Mouse (Mus musculus): ENCODE data around the gene Gm37240. TPM values are rescaled to one million over a fixed set of nuclear protein-coding genes. Genes with fewer than 3 reads are reported as not detected.

The Gm37240 gene
- polyA plus RNA-seq, 1 experiment from 2014 or later = 4.6 TPM

DNA sequence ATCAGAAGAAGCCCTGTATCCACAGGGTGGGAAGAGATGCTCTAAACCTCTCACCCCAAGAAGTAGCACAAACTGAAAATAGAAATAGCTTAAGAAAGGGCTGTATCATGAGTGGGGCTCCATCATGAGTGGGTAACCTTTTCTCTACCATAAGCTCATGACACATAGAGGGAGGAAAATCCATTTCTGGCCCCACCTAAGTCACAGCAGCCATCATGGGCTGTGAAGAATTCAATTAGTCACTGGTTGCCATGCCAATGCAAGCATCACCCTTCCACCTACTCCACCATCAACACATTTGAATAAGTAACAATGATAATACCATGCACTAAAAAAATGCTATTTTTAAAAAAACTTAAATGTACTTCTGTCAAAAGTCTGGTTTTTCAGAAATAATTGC, 867.2 kb downstream of the Gm37240 start:
- no peak overlapping the region for H3K4me3 ChIP-seq (ENCODE audit: low read length)
- H3K36me3 ChIP-seq (ENCODE audit: control insufficient read depth, insufficient read depth, low read length) = no peaks in the 10 kb centered on the region
- no peak overlapping the region for H3K4me2 ChIP-seq (ENCODE audit: low read depth, low read length)
- H3K27ac ChIP-seq (ENCODE audit: low read length) = no peak overlapping the region
- ATAC-seq (ENCODE audit: low read depth) = no peak
- H3K9me3 ChIP-seq (ENCODE audit: control insufficient read depth, low read length) = no peaks in the 10 kb centered on the region
- H3K27me3 ChIP-seq (ENCODE audit: control insufficient read depth, insufficient read depth, low read depth, low read length) = no peaks in the 10 kb centered on the region
- H3K9ac ChIP-seq (ENCODE audit: low read length) = no peak overlapping the region
- H3K4me1 ChIP-seq (replicated peaks; ENCODE audit: control insufficient read depth, insufficient read depth, low read length) = no peaks in the 10 kb centered on the region; the same call in 1 of the 2 replicates

DNA sequence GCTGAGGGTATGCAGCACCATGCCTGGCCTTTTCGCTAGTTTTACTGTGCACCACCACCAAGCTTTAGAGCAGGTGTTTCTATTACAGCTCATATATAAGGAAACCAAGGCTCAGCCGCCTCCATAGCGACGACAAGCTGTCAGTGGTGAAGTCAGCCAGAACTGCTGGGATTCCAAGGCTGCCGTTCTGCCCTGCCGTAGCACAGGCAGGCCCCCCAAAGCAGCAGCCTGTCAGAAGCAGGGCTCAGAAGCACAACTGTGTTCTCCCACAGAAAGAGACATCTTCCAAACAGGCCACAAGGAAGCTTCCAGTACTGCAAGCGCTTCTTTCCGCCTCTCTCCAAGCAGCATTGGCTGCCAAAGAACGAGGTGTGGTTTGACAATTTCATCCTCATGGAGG, 871.7 kb downstream of the Gm37240 start:
- H3K9ac ChIP-seq (ENCODE audit: low read length) = no peak overlapping the region
- H3K9me3 ChIP-seq (ENCODE audit: control insufficient read depth, low read length) = no peaks in the 10 kb centered on the region
- H3K27ac ChIP-seq (ENCODE audit: low read length) = no peak overlapping the region
- no peak overlapping the region for H3K4me2 ChIP-seq (ENCODE audit: low read depth, low read length)
- H3K4me3 ChIP-seq (ENCODE audit: low read length) = no peak overlapping the region
- no peaks in the 10 kb centered on the region; the same call in 1 of the 2 replicates for H3K4me1 ChIP-seq (replicated peaks; ENCODE audit: control insufficient read depth, insufficient read depth, low read length)
- no peak for ATAC-seq (ENCODE audit: low read depth)
- WGBS = 35% methylated on average over 9 of the region's 9 CpGs
- no peaks in the 10 kb centered on the region for H3K36me3 ChIP-seq (ENCODE audit: control insufficient read depth, insufficient read depth, low read length)
- no peaks in the 10 kb centered on the region for H3K27me3 ChIP-seq (ENCODE audit: control insufficient read depth, insufficient read depth, low read depth, low read length)

DNA sequence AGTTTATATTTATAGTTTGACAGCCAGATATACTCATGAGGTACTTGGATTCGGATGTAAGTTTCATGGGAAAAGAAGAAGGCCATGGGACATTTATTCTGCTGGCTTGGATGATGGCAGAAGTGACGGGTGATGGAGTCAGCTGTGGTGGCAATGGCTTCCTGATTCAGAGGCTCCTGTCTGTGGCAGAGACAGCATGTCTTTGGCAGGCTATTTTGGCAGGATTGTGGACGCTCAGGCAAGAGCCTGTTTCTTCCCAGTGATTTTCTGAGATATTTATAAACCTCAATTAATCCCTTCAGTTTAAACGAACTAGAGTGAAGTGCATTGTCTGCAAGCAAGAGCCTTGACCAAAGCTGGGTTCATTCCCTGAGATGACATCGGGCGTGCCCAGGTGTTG, 874.4 kb downstream of the Gm37240 start:
- Histone ChIP-seq H3K36me3 (ENCODE audit: control insufficient read depth, insufficient read depth, low read length) (no peaks in the 10 kb centered on the region), H3K4me2 (ENCODE audit: low read depth, low read length) (no peak overlapping the region), H3K9ac (ENCODE audit: low read length) (no peak overlapping the region), H3K27me3 (ENCODE audit: control insufficient read depth, insufficient read depth, low read depth, low read length) (no peaks in the 10 kb centered on the region), H3K9me3 (ENCODE audit: control insufficient read depth, low read length) (no peaks in the 10 kb centered on the region), H3K27ac (ENCODE audit: low read length) (no peak overlapping the region), H3K4me3 (ENCODE audit: low read length) (no peak overlapping the region), H3K4me1 (replicated peaks; ENCODE audit: control insufficient read depth, insufficient read depth, low read length) (no peaks in the 10 kb centered on the region; the same call in 1 of the 2 replicates)
- WGBS = 68% methylated on average over 6 of the region's 6 CpGs
- no peak for ATAC-seq (ENCODE audit: low read depth)

DNA sequence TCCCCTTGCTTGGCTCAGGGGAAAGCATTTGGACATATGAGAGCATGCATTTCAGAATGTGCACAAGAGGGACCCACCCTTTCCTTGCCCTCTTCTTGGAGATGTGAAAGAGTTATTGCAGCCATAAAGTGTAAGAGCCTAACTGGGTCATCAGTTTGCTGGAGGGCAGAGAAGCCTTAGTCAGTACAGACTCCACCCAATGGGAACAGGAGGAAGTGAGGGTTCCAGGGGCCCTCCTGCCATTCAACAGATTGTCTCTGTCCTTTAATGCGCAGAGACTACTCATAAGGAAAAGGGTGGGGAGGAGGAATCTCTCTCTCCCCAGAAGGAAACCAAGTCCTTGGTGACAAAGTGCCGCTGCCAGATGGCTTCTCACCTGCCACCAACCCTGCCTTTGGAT, 882.1 kb downstream of the Gm37240 start:
- no peak overlapping the region for H3K4me3 ChIP-seq (ENCODE audit: low read length)

DNA sequence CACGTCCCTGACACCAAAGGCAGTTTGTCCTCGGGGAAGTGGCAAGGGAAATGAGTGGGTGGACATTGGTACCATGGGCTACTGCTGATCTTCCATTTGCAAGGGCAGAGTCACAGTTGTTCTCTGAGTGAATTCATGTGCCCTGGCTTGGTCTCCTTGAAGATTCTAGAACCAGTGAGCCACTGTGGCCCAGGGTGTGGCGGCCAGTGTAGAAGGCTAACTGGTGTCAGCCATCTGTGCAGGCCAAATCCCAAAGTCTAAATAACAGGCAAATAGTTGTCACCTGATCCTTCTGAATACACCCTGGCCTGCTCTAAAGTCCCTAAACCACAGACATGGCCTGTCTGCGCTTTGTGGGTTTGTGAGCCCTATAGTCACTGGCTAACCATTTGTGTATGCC, 898.4 kb downstream of the Gm37240 start:
- no peak overlapping the region for H3K9ac ChIP-seq (ENCODE audit: low read length)
- no peak overlapping the region for H3K27ac ChIP-seq (ENCODE audit: low read length)
- no peak overlapping the region for H3K4me3 ChIP-seq (ENCODE audit: low read length)
- H3K27me3 ChIP-seq (ENCODE audit: control insufficient read depth, insufficient read depth, low read depth, low read length) = no peaks in the 10 kb centered on the region
- no peaks in the 10 kb centered on the region for H3K4me1 ChIP-seq (replicated peaks; ENCODE audit: control insufficient read depth, insufficient read depth, low read length)
- no peak overlapping the region for H3K4me2 ChIP-seq (ENCODE audit: low read depth, low read length)
- ATAC-seq (ENCODE audit: low read depth) = no peak
- no peaks in the 10 kb centered on the region for H3K9me3 ChIP-seq (ENCODE audit: control insufficient read depth, low read length)
- no peaks in the 10 kb centered on the region for H3K36me3 ChIP-seq (ENCODE audit: control insufficient read depth, insufficient read depth, low read length)
- 84% methylated on average over 4 of the region's 4 CpGs for WGBS

More for the DNA sequence above, 882.1 kb downstream of the Gm37240 start:
- no peak for ATAC-seq (ENCODE audit: low read depth)
- Histone ChIP-seq H3K4me1 (replicated peaks; ENCODE audit: control insufficient read depth, insufficient read depth, low read length) (no peaks in the 10 kb centered on the region), H3K9me3 (ENCODE audit: control insufficient read depth, low read length) (no peaks in the 10 kb centered on the region), H3K27me3 (ENCODE audit: control insufficient read depth, insufficient read depth, low read depth, low read length) (no peaks in the 10 kb centered on the region), H3K4me2 (ENCODE audit: low read depth, low read length) (no peak overlapping the region), H3K9ac (ENCODE audit: low read length) (no peak overlapping the region), H3K27ac (ENCODE audit: low read length) (no peak overlapping the region), H3K36me3 (ENCODE audit: control insufficient read depth, insufficient read depth, low read length) (no peaks in the 10 kb centered on the region)
- WGBS = 85% methylated on average over 2 of the region's 2 CpGs

DNA sequence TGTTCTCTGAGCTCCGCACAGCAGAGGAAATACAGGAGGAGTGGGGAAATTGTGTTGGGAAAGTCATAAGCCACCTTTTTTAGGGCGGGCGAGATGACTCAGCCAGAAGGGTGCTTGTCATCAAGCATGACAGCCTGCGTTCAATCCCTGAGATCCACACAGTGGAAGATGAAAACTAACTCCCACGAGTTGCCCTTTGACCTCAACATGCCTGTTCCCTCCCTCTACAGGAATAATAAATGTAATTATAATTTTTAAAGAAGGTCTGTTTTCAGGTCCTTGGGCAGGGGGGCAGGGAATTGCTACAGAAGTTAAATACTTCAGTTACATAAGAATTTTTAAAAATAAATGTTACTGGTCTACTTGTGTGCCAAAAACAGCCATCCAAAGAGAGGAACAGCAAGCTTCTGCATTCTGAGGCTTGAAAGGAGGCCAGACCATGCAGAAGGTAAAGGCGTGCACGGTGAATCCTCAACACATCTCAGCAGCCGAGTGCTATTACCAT, 902.1 kb downstream of the Gm37240 start:
- Histone ChIP-seq H3K9ac (ENCODE audit: low read length) (no peak overlapping the region), H3K4me1 (replicated peaks; ENCODE audit: control insufficient read depth, insufficient read depth, low read length) (no peaks in the 10 kb centered on the region), H3K36me3 (ENCODE audit: control insufficient read depth, insufficient read depth, low read length) (peaks cover under 1% of the 10 kb centered on the region; the same call in 1 of the 2 replicates), H3K27ac (ENCODE audit: low read length) (no peak overlapping the region), H3K9me3 (ENCODE audit: control insufficient read depth, low read length) (no peaks in the 10 kb centered on the region), H3K4me3 (ENCODE audit: low read length) (no peak overlapping the region), H3K27me3 (ENCODE audit: control insufficient read depth, insufficient read depth, low read depth, low read length) (no peaks in the 10 kb centered on the region), H3K4me2 (ENCODE audit: low read depth, low read length) (no peak overlapping the region)
- WGBS = 81% methylated on average over 8 of the region's 8 CpGs
- ATAC-seq (ENCODE audit: low read depth) = no peak

DNA sequence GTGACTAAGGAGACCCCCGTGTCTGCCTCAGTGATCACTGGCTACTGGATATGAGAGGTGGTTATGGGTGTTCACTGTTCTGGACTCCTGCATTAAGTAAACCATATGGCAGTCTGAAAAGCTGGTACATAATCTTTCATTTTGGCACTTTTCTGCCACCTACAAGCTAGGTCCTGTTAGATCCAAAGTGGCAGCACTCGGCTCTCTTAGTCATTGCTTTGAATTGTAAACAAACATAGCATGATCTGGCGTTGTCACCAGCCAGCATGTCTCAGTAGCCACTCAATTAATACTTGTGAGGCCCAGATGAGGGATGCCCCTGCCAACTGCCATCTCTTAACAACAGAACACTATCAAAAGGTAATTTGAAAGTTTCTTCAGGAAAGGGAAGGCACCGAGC, 904.6 kb downstream of the Gm37240 start:
- ATAC-seq (ENCODE audit: low read depth) = no peak
- WGBS = 14% methylated on average over 4 of the region's 4 CpGs

DNA sequence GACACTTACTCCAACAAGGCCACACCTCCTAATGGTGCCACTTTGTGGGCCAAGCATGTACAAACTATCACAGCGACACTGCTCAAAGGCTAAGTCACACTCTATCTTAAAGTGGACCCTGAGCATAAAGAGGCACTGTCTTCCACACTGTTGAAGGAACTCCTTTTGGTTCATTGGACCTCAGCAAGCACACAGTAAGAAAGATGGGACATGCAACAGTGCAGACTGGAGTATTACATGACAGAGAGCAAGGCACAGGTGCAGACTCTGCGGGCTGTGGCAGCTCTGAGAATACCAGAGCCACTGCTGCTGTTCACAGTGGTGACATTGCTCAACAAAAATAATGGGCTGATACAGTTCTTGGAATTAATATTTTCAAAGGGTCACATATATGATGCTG, 907.2 kb downstream of the Gm37240 start:
- 99% methylated on average over 2 of the region's 2 CpGs for WGBS
- Histone ChIP-seq H3K4me2 (ENCODE audit: low read depth, low read length) (no peak overlapping the region), H3K9ac (ENCODE audit: low read length) (no peak overlapping the region), H3K9me3 (ENCODE audit: control insufficient read depth, low read length) (no peaks in the 10 kb centered on the region), H3K36me3 (ENCODE audit: control insufficient read depth, insufficient read depth, low read length) (peaks cover 10% of the 10 kb centered on the region; the same call in 1 of the 2 replicates), H3K4me3 (ENCODE audit: low read length) (no peak overlapping the region), H3K27ac (ENCODE audit: low read length) (no peak overlapping the region), H3K4me1 (replicated peaks; ENCODE audit: control insufficient read depth, insufficient read depth, low read length) (no peaks in the 10 kb centered on the region), H3K27me3 (ENCODE audit: control insufficient read depth, insufficient read depth, low read depth, low read length) (no peaks in the 10 kb centered on the region)
- no peak for ATAC-seq (ENCODE audit: low read depth)

More for the DNA sequence above, 904.6 kb downstream of the Gm37240 start:
- no peak overlapping the region for H3K27ac ChIP-seq (ENCODE audit: low read length)
- H3K36me3 ChIP-seq (ENCODE audit: control insufficient read depth, insufficient read depth, low read length) = peaks cover 8% of the 10 kb centered on the region; the same call in 1 of the 2 replicates
- H3K4me2 ChIP-seq (ENCODE audit: low read depth, low read length) = no peak overlapping the region
- no peak overlapping the region for H3K9ac ChIP-seq (ENCODE audit: low read length)
- no peaks in the 10 kb centered on the region for H3K9me3 ChIP-seq (ENCODE audit: control insufficient read depth, low read length)
- no peaks in the 10 kb centered on the region for H3K27me3 ChIP-seq (ENCODE audit: control insufficient read depth, insufficient read depth, low read depth, low read length)
- no peaks in the 10 kb centered on the region for H3K4me1 ChIP-seq (replicated peaks; ENCODE audit: control insufficient read depth, insufficient read depth, low read length)
- H3K4me3 ChIP-seq (ENCODE audit: low read length) = no peak overlapping the region

DNA sequence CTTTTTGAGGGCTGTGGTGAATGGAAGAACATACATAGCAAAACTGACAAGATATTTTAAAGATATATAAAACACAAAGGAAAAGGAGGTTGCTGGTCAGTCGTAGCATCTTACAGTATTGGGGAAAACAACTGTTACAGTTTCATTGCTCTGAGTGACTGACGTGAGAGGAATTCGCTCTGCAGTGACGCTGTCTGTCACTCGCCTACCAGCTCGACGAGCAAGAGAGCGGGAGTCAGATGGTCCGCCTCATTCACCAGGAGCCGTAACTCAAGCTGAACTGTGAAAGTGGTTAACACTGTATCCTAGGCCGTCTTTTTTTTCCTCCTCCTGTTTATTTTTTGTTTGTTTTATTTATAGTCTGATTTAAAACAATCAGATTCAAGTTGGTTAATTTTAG, 908.6 kb downstream of the Gm37240 start:
- no peaks in the 10 kb centered on the region for H3K9me3 ChIP-seq (ENCODE audit: control insufficient read depth, low read length)
- no peaks in the 10 kb centered on the region for H3K4me1 ChIP-seq (replicated peaks; ENCODE audit: control insufficient read depth, insufficient read depth, low read length)
- WGBS = 85% methylated on average over 11 of the region's 11 CpGs
- no peak overlapping the region for H3K9ac ChIP-seq (ENCODE audit: low read length)
- H3K27ac ChIP-seq (ENCODE audit: low read length) = no peak overlapping the region
- H3K27me3 ChIP-seq (ENCODE audit: control insufficient read depth, insufficient read depth, low read depth, low read length) = no peaks in the 10 kb centered on the region
- H3K4me2 ChIP-seq (ENCODE audit: low read depth, low read length) = no peak overlapping the region
- no peak for ATAC-seq (ENCODE audit: low read depth)
- H3K36me3 ChIP-seq (ENCODE audit: control insufficient read depth, insufficient read depth, low read length) = peaks cover 10% of the 10 kb centered on the region; the same call in 1 of the 2 replicates
- H3K4me3 ChIP-seq (ENCODE audit: low read length) = no peak overlapping the region

DNA sequence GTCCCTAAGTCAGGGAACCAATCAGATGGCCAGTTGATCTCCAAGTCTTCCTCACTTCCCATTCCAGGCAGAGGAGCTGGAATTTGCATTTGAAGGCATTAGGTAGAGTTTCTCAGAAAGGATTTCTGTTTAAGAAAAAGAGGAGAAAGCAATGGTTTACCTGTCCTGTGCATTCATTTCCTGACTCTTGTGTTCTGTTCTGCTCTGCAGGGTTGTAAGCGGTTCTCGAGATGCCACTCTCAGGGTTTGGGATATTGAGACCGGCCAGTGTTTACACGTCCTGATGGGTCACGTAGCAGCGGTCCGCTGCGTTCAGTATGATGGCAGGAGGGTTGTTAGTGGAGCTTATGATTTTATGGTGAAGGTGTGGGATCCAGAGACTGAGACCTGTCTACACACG, 913.1 kb downstream of the Gm37240 start:
- Histone ChIP-seq H3K27ac (ENCODE audit: low read length) (no peak overlapping the region), H3K4me2 (ENCODE audit: low read depth, low read length) (no peak overlapping the region), H3K4me1 (replicated peaks; ENCODE audit: control insufficient read depth, insufficient read depth, low read length) (no peaks in the 10 kb centered on the region), H3K9ac (ENCODE audit: low read length) (no peak overlapping the region), H3K4me3 (ENCODE audit: low read length) (no peak overlapping the region), H3K9me3 (ENCODE audit: control insufficient read depth, low read length) (no peaks in the 10 kb centered on the region), H3K36me3 (ENCODE audit: control insufficient read depth, insufficient read depth, low read length) (peaks cover 7% of the 10 kb centered on the region; the same call in 1 of the 2 replicates), H3K27me3 (ENCODE audit: control insufficient read depth, insufficient read depth, low read depth, low read length) (no peaks in the 10 kb centered on the region)
- no peak for ATAC-seq (ENCODE audit: low read depth)
- WGBS = 92% methylated on average over 9 of the region's 9 CpGs
